Mouse (Mus musculus) hindbrain, postnatal 0 days (tissue): ENCODE measurements around the gene Slc39a7. TPM values are rescaled to one million over a fixed set of nuclear protein-coding genes. Genes with fewer than 3 reads are reported as not detected.

Experiments
- ATAC-seq: fragments of 200-750 bp; cut with Nextera tagmentation; 2 replicates; pipeline ENCODE4 v1.8.0; 2017; ENCODE audit warnings: mild to moderate bottlenecking, moderate TSS enrichment, moderate library complexity
- DNase-seq: peaks from one replicate; pipeline ENCODE4 v3.0.0-alpha.2; 2015; ENCODE audit warnings: low spot score
- H3K27ac ChIP-seq: fragments of 300-500 bp; sonication (generic); 2 replicates; pipeline ENCODE4 v1.5.1; 2014; ENCODE audit warnings: mild to moderate bottlenecking
- H3K27me3 ChIP-seq: fragments of 300-500 bp; sonication (generic); 2 replicates; pipeline ENCODE4 v1.6.1; 2014; ENCODE audit warnings: low read length, mixed read lengths; ENCODE audit not compliant: insufficient read depth
- H3K36me3 ChIP-seq: fragments of 300-500 bp; sonication (generic); 2 replicates; pipeline ENCODE4 v1.6.1; 2014; ENCODE audit warnings: low read length, mixed read lengths; ENCODE audit not compliant: insufficient read depth
- H3K4me1 ChIP-seq: fragments of 300-500 bp; sonication (generic); 2 replicates; pipeline ENCODE4 v1.6.1; 2014; ENCODE audit warnings: antibody characterized with exemption, low read length, mixed read lengths; ENCODE audit not compliant: insufficient read depth
- H3K4me2 ChIP-seq: fragments of 300-500 bp; sonication (generic); 2 replicates; pipeline ENCODE4 v1.6.1; 2014; ENCODE audit warnings: low read depth, mild to moderate bottlenecking, low read length, moderate library complexity, mixed read lengths
- H3K4me3 ChIP-seq: fragments of 300-500 bp; sonication (generic); 2 replicates; pipeline ENCODE4 v1.5.1; 2014; ENCODE audit warnings: low read length
- H3K9ac ChIP-seq: fragments of 300-500 bp; sonication (generic); replicated peaks from 2 replicates; pipeline ENCODE4 v1.6.1; 2014; ENCODE audit warnings: mild to moderate bottlenecking, low read length, moderate library complexity, mixed read lengths
- H3K9me3 ChIP-seq: fragments of 300-500 bp; sonication (generic); 2 replicates; pipeline ENCODE4 v1.6.1; 2016; ENCODE audit warnings: low read length, mixed read lengths
- CTCF ChIP-seq: IDR thresholded peaks from 2 replicates; pipeline ENCODE4 v1.5.1; 2016; ENCODE audit warnings: antibody characterized with exemption, control low read depth, low read depth
- WGBS: fragments of 180-500 bp; shearing (Covaris S2); extraction: QIAGEN DNeasy Blood & Tissue Kit; methylation state at CpG from one replicate; pipeline ENCODE4 v1.1.7; 2014; 5-methylcytosine and 5-hydroxymethylcytosine counted together
- polyA plus RNA-seq: library from polyadenylated mRNA; unstranded; fragments of >200 nt; fragmentation: Nextera tagmentation; extraction: Ambion mirVana; gene quantifications from 2 replicates; pipeline ENCODE4 v1.2.1, GENCODE M21; 2015
- total RNA-seq: library from RNA; depleted of rRNA; stranded (reverse); fragments of >200 nt; gene quantifications from 2 replicates; pipeline ENCODE4 v1.2.3, GENCODE M21; 2014

Gene Slc39a7
- total and polyA plus RNA-seq, 2 experiments from 2014 or later, result 150 to 250 TPM

GRCm38 (mm10) chr17:34032174-34032632, 721 bp upstream of the Slc39a7 start:
- ATAC-seq (no peak), DNase-seq (peak; percentile 69)
- peaks cover 27% of the 10 kb centered on the region for H3K4me1 ChIP-seq
- peak overlapping the region; percentile 68 for H3K4me3 ChIP-seq
- H3K4me2 ChIP-seq, result peak overlapping the region; percentile 88
- peaks cover 35% of the 10 kb centered on the region for H3K36me3 ChIP-seq
- H3K27ac ChIP-seq, result peak overlapping the region; percentile 93
- TF ChIP-seq CTCF, result no peak
- H3K9ac ChIP-seq, result peak overlapping the region; percentile 89
- under 1% methylated on average over 26 of the region's 48 CpGs for WGBS
- no peaks in the 10 kb centered on the region for H3K9me3 ChIP-seq
- no peaks in the 10 kb centered on the region for H3K27me3 ChIP-seq

GRCm38 (mm10) chr17:34030861-34031326, 588 bp downstream of the Slc39a7 start:
- H3K4me3 ChIP-seq, result peak overlapping the region; percentile 68
- peak overlapping the region; percentile 93 for H3K27ac ChIP-seq
- no peaks in the 10 kb centered on the region for H3K9me3 ChIP-seq
- H3K36me3 ChIP-seq, result peaks cover 22% of the 10 kb centered on the region
- peak overlapping the region; percentile 88 for H3K4me2 ChIP-seq
- peaks cover 34% of the 10 kb centered on the region for H3K4me1 ChIP-seq
- TF ChIP-seq CTCF, result no peak; the same call in 1 of the 2 replicates
- ATAC-seq (0 out of 2 replicates have a peak, but pooled peaks have one; percentile 0), DNase-seq (no peak)
- H3K9ac ChIP-seq, result peak overlapping the region; percentile 89
- no peaks in the 10 kb centered on the region for H3K27me3 ChIP-seq
- 6% methylated on average over 20 of the region's 20 CpGs for WGBS

GRCm38 (mm10) chr17:34029890-34030595, 1.4 kb downstream of the Slc39a7 start:
- Histone ChIP-seq H3K27ac (no peak overlapping the region; the same call in 1 of the 2 replicates), H3K36me3 (peaks cover 18% of the 10 kb centered on the region), H3K4me3 (peak overlapping the region; percentile 68), H3K27me3 (no peaks in the 10 kb centered on the region), H3K4me2 (peak overlapping the region; percentile 88), H3K9me3 (no peaks in the 10 kb centered on the region), H3K4me1 (peaks cover 34% of the 10 kb centered on the region), H3K9ac (peak overlapping the region; percentile 89)
- WGBS, result 67% methylated on average over 21 of the region's 21 CpGs
- no peak for DNase-seq
- TF ChIP-seq CTCF, result no peak
- ATAC-seq, result no peak

- Histone ChIP-seq H3K4me2 (0 out of 2 replicates have a peak overlapping the region, but pooled peaks have one; percentile 88), H3K4me1 (peaks cover 34% of the 10 kb centered on the region), H3K36me3 (peaks cover 18% of the 10 kb centered on the region), H3K9ac (no peak overlapping the region), H3K4me3 (no peak overlapping the region), H3K9me3 (no peaks in the 10 kb centered on the region), H3K27ac (no peak overlapping the region), H3K27me3 (no peaks in the 10 kb centered on the region)
- TF ChIP-seq CTCF, result no peak
- 88% methylated on average over 18 of the region's 18 CpGs for WGBS
- DNase-seq (no peak), ATAC-seq (no peak)
These were observed 2.2 kb downstream of the Slc39a7 start for GRCm38 (mm10) chr17:34029150-34029889.

GRCm38 (mm10) chr17:34028501-34029149, 2.9 kb downstream of the Slc39a7 start:
- WGBS, result 47% methylated on average over 17 of the region's 17 CpGs
- Histone ChIP-seq H3K36me3 (peaks cover 18% of the 10 kb centered on the region), H3K27ac (peak overlapping the region; percentile 88; the same call in 1 of the 2 replicates), H3K27me3 (no peaks in the 10 kb centered on the region), H3K4me2 (0 out of 2 replicates have a peak overlapping the region, but pooled peaks have one; percentile 98), H3K9ac (no peak overlapping the region), H3K4me1 (peaks cover 36% of the 10 kb centered on the region), H3K4me3 (0 out of 2 replicates have a peak overlapping the region, but pooled peaks have one; percentile 65), H3K9me3 (no peaks in the 10 kb centered on the region)
- no peak for DNase-seq
- ATAC-seq, result no peak
- no peak for TF ChIP-seq CTCF

GRCm38 (mm10) chr17:34027656-34028223, 3.7 kb downstream of the Slc39a7 start, which contains the start of gene H2-Ke6:
Gene H2-Ke6 (minus strand): TSS chr17:34028060.
- H3K27me3 ChIP-seq, result no peaks in the 10 kb centered on the region
- H3K9me3 ChIP-seq, result no peaks in the 10 kb centered on the region
- DNase-seq, result peak; percentile 97
- peak within 1 kb of the TSS; percentile 69 for H3K9ac ChIP-seq
- peaks cover 18% of the 10 kb centered on the region for H3K36me3 ChIP-seq
- H3K4me1 ChIP-seq, result peaks cover 38% of the 10 kb centered on the region
- peak within 1 kb of the TSS; percentile 88 for H3K27ac ChIP-seq
- TF ChIP-seq CTCF, result 0 out of 2 replicates have a peak, but pooled peaks have one; percentile 12
- WGBS, result under 1% methylated on average over 48 of the region's 49 CpGs
- H3K4me2 ChIP-seq, result peak within 1 kb of the TSS; percentile 98
- peak; percentile 68 for ATAC-seq
- peak within 1 kb of the TSS; percentile 65 for H3K4me3 ChIP-seq
